Mouse (Mus musculus) megakaryocyte progenitor cell, adult 5-6 weeks (primary cell): ENCODE data around the gene Gm4756. TPM values are rescaled to one million over a fixed set of nuclear protein-coding genes. Genes with fewer than 3 reads are reported as not detected.
"Not testable (repeated sequence)": the region's sequence is repeated elsewhere in the genome, so short reads cannot be mapped to it uniquely, and the experiment has no call there.

ENCODE experiments used
- ATAC-seq: replicated peaks from 2 replicates; pipeline ENCODE4 v1.8.0; 2016; ENCODE audit warnings: mild to moderate bottlenecking, moderate TSS enrichment, inconsistent platforms; ENCODE audit not compliant: poor library complexity
- total RNA-seq, 2 experiments: library from RNA; stranded (forward) in 1 of 2; stranded (reverse) in 1 of 2; fragments of 157-497, 149-512 nt in 1 of 2; fragments of 200-1000 nt in 1 of 2; gene quantifications; 2 replicates each; pipeline versions ENCODE4 v1.2.3 to v1.2.4; 2015 to 2017

Gm4756 gene
- total RNA-seq, 2 experiments from 2014 or later: not detected

DNA sequence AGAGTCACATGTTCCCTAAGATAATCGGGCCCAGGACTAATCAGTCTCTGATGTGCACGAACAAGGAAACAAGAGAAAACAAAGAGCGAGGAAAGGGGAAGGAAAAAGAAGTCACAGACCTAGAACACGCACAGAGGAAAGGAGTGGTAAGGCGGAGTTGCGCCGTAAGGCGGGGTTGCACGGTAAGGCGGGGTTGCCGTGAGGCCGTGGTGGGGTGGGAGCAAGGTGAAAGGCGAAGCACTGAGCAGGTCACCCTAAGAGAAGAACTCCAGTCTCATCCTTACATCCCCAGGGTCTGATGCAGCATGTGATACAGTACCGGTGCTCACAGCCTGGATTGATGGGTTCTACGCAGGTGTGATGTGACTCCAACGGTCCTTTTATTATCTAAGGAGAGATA, 6.3 kb upstream of the Gm4756 start:
- ATAC-seq: no peak

DNA sequence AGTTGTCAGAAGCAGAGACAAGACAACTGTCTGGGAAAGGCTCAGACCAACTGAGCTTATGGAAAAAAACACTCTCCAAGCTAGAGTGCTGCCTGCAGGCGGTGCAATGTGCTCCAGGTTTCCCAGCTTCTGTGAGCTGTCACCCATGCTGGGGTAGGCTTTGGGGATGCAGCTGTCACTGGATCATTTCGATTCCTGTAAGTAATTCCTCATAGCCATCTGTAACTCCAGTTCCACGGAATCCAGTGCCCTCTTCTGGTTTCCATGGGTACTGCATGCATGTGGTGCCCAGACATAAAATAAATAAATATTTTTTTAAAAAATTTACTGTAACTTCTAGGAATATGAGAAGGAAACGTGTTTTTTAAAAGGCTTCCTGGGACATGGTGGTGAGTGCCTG, 5.2 kb upstream of the Gm4756 start:
- ATAC-seq: peak; percentile 85

DNA sequence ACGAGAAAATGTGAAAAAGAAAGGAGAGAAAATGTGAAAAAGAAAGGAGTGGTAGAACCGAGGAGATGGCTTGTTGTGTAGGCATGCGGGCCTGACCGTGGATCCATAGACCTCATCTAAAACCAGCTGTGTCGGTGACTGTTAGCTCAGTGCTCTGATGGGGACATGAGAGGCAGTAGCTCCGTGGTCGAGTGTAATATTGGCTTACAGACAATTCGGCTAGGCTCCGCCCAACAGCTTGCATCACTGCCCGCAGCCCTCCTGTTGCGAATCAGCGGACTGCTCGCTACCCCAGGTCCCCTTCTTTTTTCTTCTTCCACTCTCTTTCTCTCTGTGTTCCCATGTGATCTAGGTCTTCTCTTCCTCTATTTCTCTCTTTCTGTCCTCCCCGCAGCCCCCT, 540 bp downstream of the Gm4756 start:
- ATAC-seq: peak; percentile 63

DNA sequence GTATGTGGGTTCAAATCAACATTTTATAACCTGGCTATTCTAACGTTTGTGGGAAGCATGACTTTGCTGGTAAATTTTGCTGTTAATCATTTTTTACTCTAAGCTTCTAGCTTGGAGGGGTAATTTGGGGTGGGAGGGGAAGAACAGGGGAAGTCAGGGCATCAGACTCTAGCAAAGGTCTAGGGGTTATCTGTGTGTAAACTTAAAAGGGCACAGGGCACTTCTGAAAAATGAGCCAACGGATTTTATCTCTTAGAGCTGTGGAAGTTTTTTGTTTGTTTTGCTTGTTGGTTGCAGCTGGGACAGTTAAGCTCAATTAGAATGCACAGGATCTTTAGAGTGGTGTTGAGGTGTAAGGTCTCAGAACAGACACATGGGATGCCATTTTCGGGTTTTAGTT, 11.4 kb downstream of the Gm4756 start:
- ATAC-seq: no peak

DNA sequence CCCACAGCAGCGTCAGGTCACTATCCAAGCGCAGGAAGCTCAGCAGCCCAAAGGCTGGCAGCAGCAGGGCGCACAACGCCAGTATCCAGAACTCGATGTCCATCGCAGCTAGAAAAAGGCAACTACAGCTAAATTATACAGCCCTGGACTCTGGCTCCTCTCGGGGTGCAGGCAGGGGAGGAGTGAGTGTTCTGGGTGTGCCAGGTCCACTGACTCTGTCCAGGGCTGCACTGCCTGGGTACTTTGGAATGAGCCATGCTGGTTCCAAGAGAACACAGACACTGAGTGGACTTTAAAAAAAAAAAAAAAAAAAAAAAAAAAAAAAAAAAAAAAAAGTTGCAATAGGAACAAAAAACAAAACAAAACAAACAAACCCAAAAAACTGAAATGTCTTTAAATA, 20.7 kb downstream of the Gm4756 start:
- ATAC-seq: no peak

DNA sequence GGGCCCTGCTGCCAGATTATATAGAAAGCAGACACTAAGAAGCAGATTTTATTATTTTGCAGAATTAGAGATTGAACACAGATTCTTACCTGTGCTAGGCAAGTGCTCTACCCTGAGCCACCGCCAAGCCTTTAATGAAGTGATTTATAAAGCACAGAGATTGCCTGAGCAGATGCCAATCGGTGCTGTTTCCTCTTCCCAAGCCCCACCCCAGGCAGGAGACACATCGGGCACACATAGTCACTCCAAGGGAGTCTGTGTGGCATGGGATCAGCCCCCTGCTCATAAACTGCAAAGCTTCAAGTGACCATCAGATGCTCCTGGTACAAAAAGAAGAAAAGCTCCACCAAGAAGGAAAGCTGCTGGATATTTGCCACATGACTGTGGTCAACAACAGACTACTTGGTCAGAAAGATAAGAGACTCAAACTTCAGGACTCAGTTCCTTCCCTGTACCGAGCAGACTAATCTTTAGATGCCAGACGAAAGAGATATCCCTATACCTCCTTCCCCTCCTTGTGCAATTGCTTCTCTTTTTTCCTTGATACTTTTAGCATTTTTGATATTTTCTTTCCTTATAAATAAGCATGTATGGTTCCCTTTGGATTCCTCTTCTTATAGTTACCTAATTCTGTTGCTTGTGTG, 26.5 kb downstream of the Gm4756 start:
- ATAC-seq: peak; percentile 94

DNA sequence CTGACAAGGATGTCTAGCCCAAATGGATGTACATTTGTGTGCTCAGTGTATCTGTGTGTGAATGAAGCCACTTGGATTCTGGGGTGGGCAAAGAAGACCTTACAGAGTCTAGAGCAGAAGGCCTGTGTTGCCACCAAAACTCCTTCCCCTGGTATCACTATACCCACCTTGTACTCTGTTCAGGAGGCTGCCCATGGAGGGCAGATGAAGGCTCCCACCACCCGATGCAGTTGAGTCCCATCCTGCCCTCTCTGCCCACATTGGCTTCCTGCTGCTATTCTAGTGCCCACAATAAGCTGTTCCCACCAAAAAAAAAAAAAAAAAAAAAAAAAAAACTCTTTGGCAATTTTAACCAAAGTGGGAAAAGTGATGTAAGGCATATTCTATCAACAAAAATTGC, 28.0 kb downstream of the Gm4756 start:
- ATAC-seq: no peak

DNA sequence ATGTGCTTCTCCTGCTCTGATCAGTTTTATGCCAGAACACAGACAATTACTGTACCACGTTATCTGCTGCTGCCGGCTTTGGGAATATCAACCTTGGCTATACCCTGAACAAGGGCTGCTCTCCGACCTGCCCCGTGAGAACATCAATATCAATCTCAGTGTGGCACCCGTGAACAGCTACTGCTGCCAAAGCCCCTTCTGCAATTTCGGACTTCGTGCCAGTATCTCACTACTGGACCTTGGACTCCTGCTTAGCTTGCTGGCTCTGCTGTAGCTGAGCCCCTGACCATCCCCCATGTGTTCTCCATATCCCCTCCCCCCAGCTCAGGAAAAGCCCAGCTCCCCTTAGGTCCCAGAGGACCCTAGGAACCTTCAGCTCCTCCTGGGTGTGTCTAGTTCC, 28.6 kb downstream of the Gm4756 start:
- no peak for ATAC-seq

DNA sequence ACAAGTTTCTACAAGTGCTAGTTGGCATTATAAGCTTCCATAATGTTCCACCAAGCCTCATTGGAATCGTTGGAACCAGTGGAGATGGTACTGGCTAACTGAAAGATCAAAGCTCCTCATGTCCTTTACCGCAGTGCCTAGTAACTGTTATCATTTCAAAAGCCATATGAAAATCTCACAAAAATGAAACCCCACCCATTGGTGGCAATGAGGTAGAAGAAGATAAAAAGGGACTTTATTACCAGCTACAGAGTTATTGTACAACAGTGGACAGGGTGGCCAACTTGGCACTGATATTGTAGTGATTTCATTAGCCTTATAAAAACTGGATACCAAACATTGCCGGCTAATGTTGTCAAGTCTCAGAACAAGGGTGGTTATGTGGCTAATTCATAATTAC, 37.4 kb downstream of the Gm4756 start:
- peak; percentile 71 for ATAC-seq

DNA sequence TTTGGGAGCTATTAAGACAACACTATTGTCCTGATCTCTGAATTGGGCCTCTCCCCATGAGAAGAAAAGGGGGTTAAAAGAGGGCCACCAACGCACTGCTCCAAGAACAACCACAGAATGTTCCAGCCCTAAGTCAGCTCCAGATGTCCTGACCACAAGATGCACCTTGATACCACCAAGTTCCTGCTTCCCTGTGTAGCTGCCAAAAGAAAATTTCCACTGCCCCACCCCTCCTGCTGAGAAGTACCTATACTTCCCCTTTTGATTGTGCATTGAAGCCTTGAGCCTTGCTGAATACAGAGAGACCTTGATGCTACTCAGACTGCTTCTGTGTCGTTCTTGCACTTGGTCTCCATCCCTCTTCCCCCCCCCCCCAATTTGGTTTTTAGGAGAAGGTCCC, 50.7 kb downstream of the Gm4756 start:
- not testable (repeated sequence) for ATAC-seq

DNA sequence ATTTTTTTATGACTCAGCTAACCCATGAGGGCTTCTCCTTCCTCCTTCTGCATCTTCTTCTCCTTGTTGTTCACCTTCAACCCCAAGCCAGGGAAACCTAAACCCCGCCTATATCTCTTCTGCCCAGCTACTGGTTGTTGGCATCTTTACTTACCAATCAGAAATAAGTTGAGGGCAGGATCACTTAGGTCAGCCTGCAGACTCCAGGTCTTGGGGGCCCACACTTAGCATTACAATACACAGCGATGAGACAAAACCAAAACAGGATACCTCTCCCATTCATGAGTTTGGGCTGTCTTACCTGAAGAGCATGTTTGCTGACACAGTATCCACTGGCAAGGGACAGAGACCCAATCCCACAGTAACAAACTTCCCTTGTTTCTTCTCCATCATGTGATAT, 55.5 kb downstream of the Gm4756 start:
- no peak for ATAC-seq

DNA sequence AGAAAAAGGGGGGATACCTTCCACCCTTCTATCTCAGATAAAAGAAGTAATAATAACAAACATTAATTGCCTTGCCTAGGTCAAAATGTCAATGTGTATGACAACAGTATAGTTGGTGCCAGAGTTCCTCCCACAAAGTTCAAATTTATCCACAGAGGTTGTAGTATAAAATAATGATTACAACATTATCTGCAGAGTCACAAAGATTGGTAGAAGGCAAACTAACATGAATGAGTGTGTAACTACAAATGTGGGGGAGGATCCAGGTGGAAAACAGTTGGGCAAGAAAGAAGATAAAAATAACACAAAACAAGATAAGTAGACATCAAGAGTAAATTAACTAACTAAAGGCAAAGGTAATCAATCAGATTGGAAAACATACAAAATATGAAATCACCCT, 56.5 kb downstream of the Gm4756 start:
- ATAC-seq: no peak

DNA sequence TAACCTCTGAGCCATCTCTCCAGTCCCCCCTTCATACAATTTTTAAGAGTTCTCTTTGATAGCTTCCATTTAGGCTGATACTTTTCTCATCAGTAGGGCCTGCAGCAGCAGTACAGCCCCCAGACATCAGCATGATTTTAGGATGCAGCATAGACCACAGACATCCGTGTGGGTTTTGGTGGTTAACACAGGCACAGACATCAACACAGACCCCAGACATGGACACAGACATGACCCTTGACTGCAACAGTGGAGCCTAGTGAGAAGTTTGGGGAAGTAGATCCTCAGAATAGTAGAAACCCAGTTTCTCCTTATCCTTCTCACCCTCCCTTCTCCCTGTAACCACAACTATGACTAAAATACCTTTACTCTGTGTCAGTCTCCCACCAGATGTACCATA, 64.1 kb downstream of the Gm4756 start:
- ATAC-seq: 0 out of 2 replicates have a peak, but pooled peaks have one; percentile 6

DNA sequence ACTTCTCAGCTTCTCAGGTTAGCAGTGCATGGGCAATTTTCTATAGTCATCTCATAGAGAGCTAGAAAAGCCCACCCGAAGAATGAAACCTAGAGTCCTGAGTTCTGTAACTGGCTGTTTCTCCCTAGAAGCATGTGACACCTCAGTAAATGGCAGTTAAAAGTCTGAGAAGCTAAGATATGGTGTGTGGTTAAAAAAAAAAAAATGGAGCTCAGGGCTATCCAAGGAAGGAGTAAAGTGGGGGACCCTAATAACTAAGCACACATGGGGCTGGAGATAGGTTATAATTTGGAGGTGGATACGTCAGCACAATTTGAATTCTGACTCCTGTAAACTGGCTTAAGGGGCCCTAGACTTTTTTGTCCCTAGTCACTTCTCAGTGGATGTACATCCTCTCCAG, 66.4 kb downstream of the Gm4756 start:
- ATAC-seq: peak; percentile 78

DNA sequence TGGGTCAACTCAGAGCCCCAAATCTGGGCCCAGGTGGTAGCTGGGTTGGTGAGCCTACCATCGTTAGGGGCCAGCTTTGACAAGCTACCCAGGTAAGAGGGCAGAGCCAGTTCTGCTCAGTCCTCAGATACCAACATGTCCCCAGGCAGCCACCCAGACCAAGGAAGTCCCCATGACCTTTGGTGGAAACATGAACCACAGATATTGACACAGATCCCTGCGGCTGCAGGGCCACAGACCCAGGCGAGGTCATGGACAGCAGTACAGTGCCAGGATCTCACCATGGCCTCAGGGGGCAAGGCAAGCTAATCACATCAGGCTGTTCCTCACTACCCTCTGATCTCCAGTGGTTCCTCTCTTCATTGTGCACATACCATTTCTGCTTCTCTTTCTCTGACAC, 67.4 kb downstream of the Gm4756 start:
- no peak for ATAC-seq

DNA sequence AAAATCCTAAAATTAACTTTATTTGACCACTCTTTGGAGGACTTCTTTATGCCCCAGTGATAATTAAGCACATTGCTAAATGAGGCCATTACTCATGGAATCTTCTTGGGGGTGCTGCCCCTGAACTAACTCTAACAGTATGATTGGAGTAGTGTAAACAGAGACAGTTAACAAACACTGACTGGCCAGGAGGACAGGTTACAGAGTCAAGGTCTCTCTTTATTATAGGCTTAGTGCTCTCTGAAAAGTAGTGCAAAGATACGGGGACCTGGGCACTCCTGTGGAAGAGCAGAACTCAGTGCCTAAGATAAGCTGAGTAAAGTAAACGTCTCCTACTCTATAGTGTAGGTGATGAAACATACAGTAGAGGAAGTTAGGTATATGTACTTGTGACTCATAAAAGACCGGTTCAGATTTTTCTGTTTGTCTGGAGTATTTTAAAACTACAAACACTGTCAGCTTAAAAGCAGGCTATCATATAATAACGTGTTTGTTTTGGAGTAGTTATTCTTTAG, 85.1 kb downstream of the Gm4756 start:
- ATAC-seq: no peak

DNA sequence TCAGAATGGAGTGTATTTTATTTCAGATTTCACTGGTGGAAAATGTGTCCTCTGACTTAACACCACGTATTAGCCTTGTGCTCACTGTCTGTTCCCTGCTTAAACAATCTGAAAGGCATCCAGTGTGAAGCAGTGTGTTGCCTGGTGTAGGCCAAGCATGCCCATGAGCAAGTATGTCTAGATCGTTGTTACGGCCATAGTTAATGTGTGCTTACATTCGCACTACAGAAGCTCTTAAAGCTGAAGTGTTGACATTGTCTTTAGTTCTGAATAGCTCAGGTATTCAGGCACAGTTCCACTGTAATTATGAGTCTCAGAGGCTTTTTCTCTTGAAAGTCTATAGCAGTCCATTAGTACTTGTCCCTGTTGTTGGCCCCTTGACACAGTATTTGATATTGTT, 95.1 kb downstream of the Gm4756 start:
- no peak for ATAC-seq

DNA sequence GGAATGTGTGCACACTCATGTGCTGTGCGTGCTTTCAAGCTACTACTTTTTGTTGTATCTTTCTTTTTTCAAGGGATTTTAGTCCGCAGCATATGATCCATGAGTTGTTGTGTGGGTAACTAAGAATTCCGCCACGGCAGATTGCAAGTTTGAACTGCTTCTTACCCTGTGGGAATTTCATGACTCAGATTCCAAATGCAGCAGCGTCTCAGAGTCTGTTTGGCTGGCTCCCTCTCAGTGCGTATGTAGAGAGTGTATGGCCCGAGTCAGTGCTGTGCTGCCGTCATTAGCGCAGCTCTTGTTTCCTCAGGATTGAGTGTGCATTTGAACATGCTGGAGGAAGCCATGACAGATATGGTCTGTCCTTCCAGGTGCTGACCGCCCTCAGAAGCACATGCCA, 110.9 kb downstream of the Gm4756 start:
- ATAC-seq: no peak

DNA sequence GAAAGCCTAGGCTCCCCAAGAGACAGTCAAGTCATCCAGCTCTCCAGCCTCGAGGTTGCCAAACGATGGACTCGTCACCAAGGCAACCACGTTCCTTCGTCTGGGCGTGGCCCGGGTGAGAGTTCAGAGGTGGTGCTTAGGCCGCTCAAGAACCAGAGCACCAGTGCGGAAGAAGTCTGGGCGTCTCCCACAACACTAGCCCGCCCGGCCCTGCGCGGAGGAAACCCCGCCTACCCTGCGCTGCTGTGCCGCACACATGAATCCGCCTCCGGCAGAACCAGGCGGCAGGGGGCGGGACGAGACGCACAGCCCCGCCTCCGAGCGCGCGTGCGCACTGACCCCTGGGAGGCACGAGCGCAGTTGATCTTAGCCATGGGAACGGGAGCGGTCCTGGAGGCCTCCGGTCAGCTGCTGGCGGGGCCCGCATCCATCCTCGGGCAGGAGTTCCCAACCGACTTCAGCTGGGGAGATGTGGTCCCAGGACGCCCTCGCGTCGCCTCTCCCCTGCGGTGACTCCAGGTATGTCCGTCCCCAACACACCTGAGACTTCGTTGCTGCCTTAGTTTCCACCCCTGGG, 113.4 kb downstream of the Gm4756 start, which contains the start of gene Pcnx4:
Pcnx4 (plus strand) TSS at position 363 of the 577 bp plus-strand sequence.
- peak; percentile 99 for ATAC-seq

DNA sequence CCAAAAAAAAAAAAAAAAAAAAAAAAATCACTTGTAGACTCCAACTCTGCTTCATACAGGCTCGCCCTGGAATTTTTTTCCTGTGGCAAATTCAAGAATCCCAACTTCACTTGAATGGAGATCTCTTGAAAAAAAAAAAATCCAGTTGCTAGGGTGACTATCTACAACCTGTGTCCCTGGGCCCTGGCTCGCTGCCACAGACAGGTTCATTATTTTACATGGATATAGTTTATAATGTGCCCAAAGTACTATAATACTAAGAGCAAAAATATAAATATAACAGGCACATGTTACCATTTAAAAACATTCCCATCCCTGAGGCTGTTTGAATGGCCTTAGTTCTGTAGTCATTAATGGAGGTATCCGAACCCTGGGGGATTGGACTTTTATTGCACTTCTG, 113.9 kb downstream of the Gm4756 start:
- ATAC-seq: no peak

DNA sequence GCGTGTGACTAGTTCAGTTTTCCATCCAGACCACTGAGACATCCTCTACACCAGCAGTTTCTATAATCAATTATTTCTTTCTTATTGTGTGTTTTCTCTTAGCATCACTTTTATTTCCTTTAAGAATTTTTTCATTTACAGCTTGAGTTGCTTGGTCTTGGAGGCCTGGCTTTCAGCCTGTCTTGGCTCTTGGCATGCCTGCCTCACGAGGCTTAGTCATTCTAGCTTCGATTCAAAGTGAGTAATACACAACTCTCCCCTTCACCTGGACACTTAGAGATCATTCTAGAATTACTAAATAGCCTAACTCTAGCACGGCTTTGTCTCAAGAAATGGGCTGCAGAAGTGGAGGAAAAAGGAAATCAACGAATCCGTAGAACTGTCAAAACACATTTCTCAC, 115.5 kb downstream of the Gm4756 start:
- ATAC-seq: no peak

DNA sequence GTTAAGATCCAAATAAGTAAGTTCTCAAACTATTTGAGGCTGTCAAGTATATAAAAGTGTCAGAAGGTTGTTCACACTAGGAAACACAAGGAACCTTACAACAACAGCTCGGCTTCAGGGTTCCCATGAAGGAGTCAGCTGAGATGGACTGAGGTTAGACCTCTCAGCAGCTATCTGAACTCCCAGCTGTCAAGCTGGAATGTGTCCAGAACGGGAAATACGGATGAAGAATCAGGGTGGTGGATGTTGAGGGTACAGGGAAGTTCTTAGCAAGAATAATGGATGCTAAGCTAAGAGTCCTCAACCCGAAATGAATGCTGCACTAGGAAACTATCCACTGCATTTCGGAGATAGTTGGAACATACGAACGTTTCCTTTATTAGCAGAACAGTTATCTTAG, 117.2 kb downstream of the Gm4756 start:
- no peak for ATAC-seq
